Mouse (Mus musculus) neural tube, postnatal 0 days (tissue): Measurements from ENCODE around the gene 2610507B11Rik. TPM values are rescaled to one million over a fixed set of nuclear protein-coding genes. Genes with fewer than 3 reads are reported as not detected.

Experiments used
- polyA plus RNA-seq: library from polyadenylated mRNA; unstranded; fragments of >200 nt; fragmentation: Nextera tagmentation; extraction: Ambion mirVana; gene quantifications from 2 replicates; pipeline ENCODE4 v1.2.1, GENCODE M21; 2015

2610507B11Rik gene
- 90.2 and 105 TPM in 2 replicates for polyA plus RNA-seq

DNA sequence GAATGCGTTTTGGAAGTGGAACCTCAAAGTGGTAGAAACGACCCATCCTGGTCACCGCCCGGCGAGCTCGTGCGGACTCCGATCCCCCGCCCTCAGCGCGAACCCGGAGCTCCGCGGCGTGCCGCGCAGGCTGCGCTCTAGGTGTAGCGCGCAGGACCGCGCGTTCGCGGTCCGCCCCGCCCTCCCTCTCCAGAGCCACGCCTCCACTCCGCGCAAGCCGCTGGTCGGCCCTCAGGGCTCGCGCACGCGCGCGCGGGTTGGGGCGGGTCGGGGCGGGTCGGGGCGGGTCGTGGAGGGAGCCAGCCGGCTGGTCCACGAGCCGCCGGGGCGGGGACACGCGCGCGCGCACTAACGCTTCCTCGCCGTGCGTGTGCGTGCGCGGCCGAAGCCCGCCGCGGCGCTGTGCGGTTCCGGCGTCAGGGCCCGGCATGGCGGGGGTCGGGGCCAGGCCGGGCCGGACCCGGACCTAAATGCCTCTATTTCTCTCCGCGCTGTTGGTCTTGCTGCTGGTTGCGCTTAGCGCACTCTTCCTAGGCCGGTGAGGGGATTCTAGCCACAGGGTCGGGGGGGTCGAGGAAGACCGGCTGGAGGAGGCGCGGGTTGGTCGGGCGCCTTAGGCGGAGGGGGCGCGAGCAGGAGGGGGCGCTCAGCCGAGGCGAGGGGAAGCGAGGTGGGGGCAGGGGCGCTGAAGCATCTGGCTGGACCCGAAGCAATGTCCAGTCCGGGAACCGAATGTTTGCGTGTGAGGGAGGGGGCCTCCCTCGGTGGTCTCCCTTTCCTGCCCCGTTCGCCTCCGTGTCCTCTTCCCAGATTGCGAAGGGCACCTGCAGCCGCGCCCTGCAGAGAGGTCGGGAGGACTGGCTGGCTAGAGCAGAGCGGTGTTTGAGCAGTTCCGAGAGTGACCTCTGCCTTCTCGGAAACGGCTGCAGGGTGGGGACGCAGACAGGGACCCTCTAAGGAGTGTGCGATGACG is at the start of gene 2610507B11Rik:
TSS of gene 2610507B11Rik (plus strand) at position 373 of the 973 bp plus-strand sequence.

DNA sequence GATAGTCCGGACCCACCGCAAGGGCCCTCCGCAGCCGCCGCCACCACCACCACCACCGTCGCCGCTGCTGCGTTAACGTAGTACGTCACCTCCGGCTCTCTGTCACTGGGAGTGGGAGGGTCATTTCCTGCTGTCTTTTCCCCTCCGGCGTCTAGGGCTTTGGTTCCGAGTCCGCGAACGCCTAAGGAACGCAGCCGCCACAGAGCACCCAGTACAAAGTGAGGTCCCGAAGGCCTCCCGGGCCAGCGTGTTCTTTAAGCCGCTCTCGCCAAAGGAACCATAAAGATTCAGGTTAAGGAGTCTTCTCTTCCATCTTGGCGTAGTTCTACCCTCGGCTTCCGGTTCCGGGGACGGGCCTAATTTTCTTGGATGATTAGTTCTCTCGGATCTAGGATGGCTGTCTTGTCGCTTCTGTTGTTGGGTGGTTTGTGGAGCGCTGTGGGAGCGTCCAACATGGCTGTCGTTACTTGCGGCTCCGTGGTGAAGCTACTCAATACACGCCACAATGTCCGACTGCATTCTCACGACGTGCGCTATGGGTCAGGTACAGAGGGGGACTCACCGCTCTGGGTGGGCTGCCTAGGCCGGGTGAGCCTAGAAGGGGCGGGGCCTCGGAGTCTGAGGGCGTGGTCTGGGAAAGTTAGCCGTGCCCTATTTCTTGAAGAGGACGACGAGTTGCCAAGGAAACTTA is 15.8 kb upstream of the 2610507B11Rik start, which contains the start of the genes Sdf2 and Supt6:
TSS of gene Sdf2 (plus strand) at position 120 of the 691 bp plus-strand sequence.
TSS of gene Supt6 (minus strand) at position 361 of the 691 bp plus-strand sequence.

DNA sequence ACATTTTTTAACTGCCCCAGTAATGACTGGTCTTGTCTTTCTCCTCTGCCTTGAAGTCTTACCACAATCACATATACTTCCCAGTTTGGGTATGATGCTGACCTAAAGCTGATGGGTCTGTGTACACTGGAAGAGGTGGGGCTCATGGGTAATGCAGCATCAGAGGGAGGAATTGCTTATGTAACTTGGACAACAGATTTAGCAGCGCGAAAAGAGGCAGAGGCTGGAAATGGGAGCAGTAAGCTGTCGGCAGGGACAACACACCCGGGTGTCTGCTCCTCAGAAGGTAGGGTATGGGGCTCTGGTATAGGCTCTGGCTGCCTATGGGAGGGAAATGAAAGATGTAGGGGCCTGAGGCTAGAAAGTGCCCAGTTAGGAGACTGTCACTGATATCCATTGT is 29.1 kb downstream of the 2610507B11Rik start, which contains the start of gene BC030499:
TSS of gene BC030499 (plus strand) at position 188 of the 400 bp plus-strand sequence.

DNA sequence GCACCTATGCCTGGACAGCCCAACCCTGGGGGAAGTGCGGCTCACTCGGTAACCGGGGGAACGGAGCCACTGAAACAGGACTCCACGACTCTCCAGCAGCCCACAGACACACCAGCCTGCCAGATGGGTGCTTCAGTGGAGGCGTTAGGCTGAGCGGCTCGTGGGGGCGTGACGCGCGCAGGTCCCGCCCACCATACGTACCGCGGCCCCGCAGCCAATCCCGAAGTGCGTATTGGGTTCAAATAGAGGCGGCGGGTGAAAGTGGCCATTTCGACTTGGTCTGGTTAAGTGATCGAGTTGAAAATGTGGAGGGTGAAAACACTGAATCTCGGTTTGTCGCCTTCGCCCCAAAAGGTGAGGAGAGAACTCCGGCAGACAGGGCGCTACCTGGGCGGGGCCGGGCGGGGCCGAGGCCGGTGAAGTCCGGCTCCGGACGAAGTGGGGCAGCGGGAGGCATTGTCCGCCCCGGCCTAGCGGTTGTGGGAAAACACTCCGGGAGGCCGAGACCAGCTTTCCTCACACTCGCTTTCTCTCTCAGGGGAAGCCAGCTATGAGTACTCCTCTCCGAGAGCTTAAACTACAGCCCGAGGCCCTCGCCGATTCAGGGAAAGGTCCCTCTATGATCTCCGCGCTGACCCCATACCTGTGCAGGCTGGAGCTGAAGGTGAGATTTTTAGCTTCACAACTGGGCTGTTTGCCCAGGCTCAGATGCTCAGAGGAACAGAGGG is 40.0 kb downstream of the 2610507B11Rik start, which contains the start of gene Spag5:
TSS of gene Spag5 (plus strand) at position 173 of the 728 bp plus-strand sequence.

DNA sequence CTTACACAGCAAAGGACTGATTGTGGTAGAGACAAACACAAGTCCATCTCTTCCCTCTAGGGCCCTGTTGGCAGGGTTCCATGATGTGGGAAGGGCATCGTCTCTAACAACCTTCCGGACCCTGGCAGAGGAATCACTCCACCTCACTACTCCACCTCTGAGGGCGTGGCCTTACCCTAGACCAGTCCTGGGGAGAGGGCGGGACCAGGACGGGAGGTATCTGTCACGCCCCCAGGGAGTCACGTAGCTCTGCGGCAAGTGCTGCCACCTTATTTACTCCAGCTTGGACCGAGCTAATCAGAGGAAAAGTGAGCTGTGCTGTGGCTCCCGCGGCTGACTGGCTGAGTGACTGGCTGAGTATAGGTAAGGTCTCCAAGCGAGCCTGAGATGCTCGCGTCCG is 61.3 kb downstream of the 2610507B11Rik start, which contains the start of gene Aldoc:
TSS of gene Aldoc (plus strand) at position 109 of the 400 bp plus-strand sequence.

DNA sequence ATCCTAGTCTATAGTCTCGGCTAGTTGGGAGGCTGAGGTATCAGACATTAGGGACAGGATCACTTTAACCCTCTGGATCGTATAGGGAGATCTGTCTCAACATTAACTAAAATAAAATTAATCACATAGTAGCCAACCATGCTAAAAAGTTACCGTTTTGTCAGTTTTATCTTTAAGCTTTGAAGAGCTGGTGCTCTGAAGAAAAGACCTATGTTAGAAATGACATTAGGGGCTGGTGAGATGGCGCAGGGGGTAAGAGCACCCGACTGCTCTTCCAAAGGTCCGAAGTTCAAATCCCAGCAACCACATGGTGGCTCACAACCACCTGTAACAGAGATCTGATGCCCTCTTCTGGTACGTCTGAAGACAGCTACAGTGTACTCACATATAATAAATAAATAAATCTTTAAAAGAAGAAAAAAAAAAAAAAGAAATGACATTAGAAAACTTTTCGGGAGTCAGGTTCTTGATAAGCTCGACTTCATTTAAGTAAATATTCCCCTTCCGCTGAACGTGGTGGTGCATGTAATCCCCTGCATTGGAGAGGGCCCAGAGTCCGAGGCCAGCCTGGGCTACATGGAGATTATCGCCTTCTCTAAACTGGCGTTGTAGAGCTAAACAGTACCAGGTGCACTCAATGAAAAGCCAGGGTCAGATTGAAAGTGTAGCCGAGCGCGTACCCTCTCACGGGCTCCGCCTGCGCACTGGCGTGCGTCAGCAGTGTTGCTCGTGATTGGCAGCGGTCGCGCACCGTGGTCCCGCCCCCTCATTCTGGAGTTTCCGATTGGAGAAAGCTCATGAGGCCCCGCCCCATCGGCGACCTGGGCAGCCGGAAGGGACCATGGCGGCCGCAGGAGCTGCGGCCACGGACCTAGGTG is 66.3 kb downstream of the 2610507B11Rik start, which contains the start of gene Pigs:
TSS of gene Pigs (plus strand) at position 782 of the 878 bp plus-strand sequence.

Other genes starting within 250 kb of the 2610507B11Rik start
- 53.0 and 56.2 TPM in 2 replicates for gene Dhrs13, start 229.5 kb upstream of the 2610507B11Rik start, polyA plus RNA-seq
- gene Flot2, start 223.8 kb upstream of the 2610507B11Rik start, polyA plus RNA-seq = 158 and 168 TPM in 2 replicates
- gene Eral1, start 181.4 kb upstream of the 2610507B11Rik start, polyA plus RNA-seq = 25.9 and 28.4 TPM in 2 replicates
- 18.1 and 24.6 TPM in 2 replicates for gene Fam222b, start 167.1 kb upstream of the 2610507B11Rik start, polyA plus RNA-seq
- gene Traf4, start 96.2 kb upstream of the 2610507B11Rik start, polyA plus RNA-seq = 58.8 and 62.9 TPM in 2 replicates
- gene Nek8, start 85.1 kb upstream of the 2610507B11Rik start, polyA plus RNA-seq = 7.4 and 8.0 TPM in 2 replicates
- 48.5 and 53.4 TPM in 2 replicates for gene Tlcd1, start 85.0 kb upstream of the 2610507B11Rik start, polyA plus RNA-seq
- gene Rpl23a, start 78.2 kb upstream of the 2610507B11Rik start, polyA plus RNA-seq = 812 and 926 TPM in 2 replicates
- 74.3 and 78.3 TPM in 2 replicates for gene Rab34, start 73.3 kb upstream of the 2610507B11Rik start, polyA plus RNA-seq
- 6.6 and 8.0 TPM in 2 replicates for gene Proca1, start 68.4 kb upstream of the 2610507B11Rik start, polyA plus RNA-seq
- gene Sdf2, start 16.0 kb upstream of the 2610507B11Rik start, polyA plus RNA-seq = 123 TPM in 2 replicates
- 15.2 and 17.7 TPM in 2 replicates for gene Supt6, start 15.8 kb upstream of the 2610507B11Rik start, polyA plus RNA-seq
- gene BC030499, start 29.1 kb downstream of the 2610507B11Rik start, polyA plus RNA-seq = 0.13 and 0.22 TPM in 2 replicates
- 7.5 and 7.9 TPM in 2 replicates for gene Spag5, start 39.8 kb downstream of the 2610507B11Rik start, polyA plus RNA-seq
- gene Aldoc, start 61.2 kb downstream of the 2610507B11Rik start, polyA plus RNA-seq = 1,117 and 1,134 TPM in 2 replicates
- gene Pigs, start 66.7 kb downstream of the 2610507B11Rik start, polyA plus RNA-seq = 90.8 and 112 TPM in 2 replicates
- 97.8 and 99.2 TPM in 2 replicates for gene Unc119, start 81.7 kb downstream of the 2610507B11Rik start, polyA plus RNA-seq
- gene Foxn1, start 124.8 kb downstream of the 2610507B11Rik start, polyA plus RNA-seq = not detected in 2 replicates
- not detected in 2 replicates for gene Slc13a2, start 160.5 kb downstream of the 2610507B11Rik start, polyA plus RNA-seq
- gene Slc46a1, start 203.9 kb downstream of the 2610507B11Rik start, polyA plus RNA-seq = 20.6 and 23.2 TPM in 2 replicates
- 30.9 and 37.9 TPM in 2 replicates for gene Sarm1, start 236.0 kb downstream of the 2610507B11Rik start, polyA plus RNA-seq
- gene Vtn, start 237.3 kb downstream of the 2610507B11Rik start, polyA plus RNA-seq = 134 and 170 TPM in 2 replicates
- gene Sebox, start 241.7 kb downstream of the 2610507B11Rik start, polyA plus RNA-seq = 0.12 TPM in 1 of 2 replicates, not detected in the other